21 mouse cellular contexts compared by ENCODE assay signal in genomic region chr5:92877104-92877503, GRCm38 (mm10).
"Had no signal": no experiment of that assay in that cellular context is flagged by ENCODE, and none has a peak within 500 bp of the region (broad histone marks: within the 10 kb centered on the region; RNA-seq: fewer than 3 reads in every experiment).

No protein-coding gene starts in this region.

- H3K4me3 ChIP-seq: hindbrain, embryonic 15.5 days; layer of hippocampus, adult 2 months; limb, embryonic 10.5 days; limb, embryonic 13.5 days; liver, embryonic 12.5 days; liver, embryonic 15.5 days; lung, embryonic 15.5 days; megakaryocyte, embryonic 14.5 days; midbrain, embryonic 10.5 days; midbrain, embryonic 13.5 days; myocyte; neural tube, embryonic 13.5 days had no signal

- H3K4me2 ChIP-seq: hindbrain, embryonic 15.5 days; limb, embryonic 13.5 days; liver, embryonic 12.5 days; liver, embryonic 15.5 days; lung, embryonic 15.5 days; midbrain, embryonic 13.5 days; neural tube, embryonic 13.5 days had no signal

- H3K9ac ChIP-seq: hindbrain, embryonic 15.5 days; limb, embryonic 13.5 days; liver, embryonic 12.5 days; liver, embryonic 15.5 days; lung, embryonic 15.5 days; midbrain, embryonic 13.5 days; neural tube, embryonic 13.5 days had no signal

- H3K9me3 ChIP-seq: hindbrain, embryonic 15.5 days; limb, embryonic 10.5 days; limb, embryonic 13.5 days; liver, embryonic 12.5 days; liver, embryonic 15.5 days; lung, embryonic 15.5 days; midbrain, embryonic 10.5 days; midbrain, embryonic 13.5 days; neural tube, embryonic 13.5 days had no signal

- H3K27ac ChIP-seq: hindbrain, embryonic 15.5 days; layer of hippocampus, adult 2 months; limb, embryonic 10.5 days; limb, embryonic 13.5 days; liver, embryonic 12.5 days; liver, embryonic 15.5 days; lung, embryonic 15.5 days; midbrain, embryonic 10.5 days; midbrain, embryonic 13.5 days; neural tube, embryonic 13.5 days had no signal

- ATAC-seq: liver, embryonic 12.5 days; midbrain, embryonic 13.5 days; midbrain, embryonic 16.5 days had no signal

- H3K36me3 ChIP-seq: hindbrain, embryonic 15.5 days; limb, embryonic 10.5 days; limb, embryonic 13.5 days; liver, embryonic 12.5 days; liver, embryonic 15.5 days; lung, embryonic 15.5 days; midbrain, embryonic 13.5 days; neural tube, embryonic 13.5 days had no signal

- H3K27me3 ChIP-seq: hindbrain, embryonic 15.5 days; limb, embryonic 13.5 days; liver, embryonic 12.5 days; liver, embryonic 15.5 days; lung, embryonic 15.5 days; megakaryocyte, embryonic 14.5 days; midbrain, embryonic 13.5 days; neural tube, embryonic 13.5 days had no signal

- DNase-seq: layer of hippocampus, adult 9-11 months; liver; lung, adult 18-20 months; lung, postnatal 10 days; lung, postnatal 36 days; retina, postnatal 1 day; right cerebral cortex, postnatal 25 days; thymus, postnatal 25 days had no signal

- H3K4me1 ChIP-seq: hindbrain, embryonic 15.5 days; limb, embryonic 10.5 days; limb, embryonic 13.5 days; liver, embryonic 12.5 days; liver, embryonic 15.5 days; megakaryocyte, embryonic 14.5 days; midbrain, embryonic 13.5 days; neural tube, embryonic 13.5 days had no signal
